Mouse (Mus musculus) ovary, adult 10 weeks (tissue): ENCODE data around the gene Olfr995. TPM values are rescaled to one million over a fixed set of nuclear protein-coding genes. Genes with fewer than 3 reads are reported as not detected.

Experiments used
- polyA plus RNA-seq: library from polyadenylated mRNA; stranded (reverse); fragments of 350-450 nt; fragmentation: Illumina TruSeq; extraction: RNeasy Lipid Tissue Mini Kit (QIAGEN cat#74804); gene quantifications from one replicate; pipeline ENCODE4 v1.2.3, GENCODE M21; 2014

The Olfr995 gene
- polyA plus RNA-seq, result not detected

DNA sequence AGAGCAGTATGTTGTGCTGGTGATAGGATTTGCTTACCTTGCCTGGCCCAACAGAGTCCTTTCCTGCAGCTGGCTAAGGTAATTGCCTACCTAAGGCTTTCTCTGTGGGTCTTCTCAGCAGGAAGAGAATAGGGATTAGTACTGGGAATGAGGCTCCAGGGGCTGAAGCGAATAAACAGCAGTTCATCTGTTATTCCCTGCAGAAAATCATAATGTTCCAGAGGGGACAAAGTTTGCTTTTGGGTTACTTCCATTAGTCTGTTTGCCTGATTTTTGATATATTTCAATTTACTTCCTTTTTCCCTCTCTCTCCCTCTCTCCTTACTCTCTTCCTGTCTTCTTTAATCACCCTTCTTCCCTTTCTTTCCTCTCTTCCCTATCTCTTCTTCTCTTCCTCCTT, at the start of gene Olfr995:
Gene Olfr995 (minus strand): TSS at position 101 of the 400 bp plus-strand sequence.

DNA sequence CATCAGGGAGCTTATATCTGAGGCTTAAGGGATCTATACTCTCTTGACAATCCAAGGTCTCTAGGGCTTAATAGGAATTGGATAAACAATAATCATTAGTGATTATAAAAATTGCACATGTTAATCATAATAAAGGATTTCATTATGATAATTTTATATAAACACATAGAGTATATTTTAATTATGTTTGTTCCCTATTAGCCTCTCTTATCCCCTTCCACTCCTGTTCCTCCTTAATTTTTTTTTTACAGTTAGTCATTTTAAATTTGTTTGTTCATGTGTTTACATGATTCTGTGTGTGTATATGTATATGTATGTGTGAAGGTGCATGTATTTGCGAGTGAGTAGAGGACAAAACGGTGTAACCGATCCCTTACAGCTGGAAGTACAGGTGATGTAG, 7.1 kb downstream of the Olfr995 start, which contains the start of gene Olfr994:
Gene Olfr994 (minus strand): TSS at position 101 of the 400 bp plus-strand sequence.

DNA sequence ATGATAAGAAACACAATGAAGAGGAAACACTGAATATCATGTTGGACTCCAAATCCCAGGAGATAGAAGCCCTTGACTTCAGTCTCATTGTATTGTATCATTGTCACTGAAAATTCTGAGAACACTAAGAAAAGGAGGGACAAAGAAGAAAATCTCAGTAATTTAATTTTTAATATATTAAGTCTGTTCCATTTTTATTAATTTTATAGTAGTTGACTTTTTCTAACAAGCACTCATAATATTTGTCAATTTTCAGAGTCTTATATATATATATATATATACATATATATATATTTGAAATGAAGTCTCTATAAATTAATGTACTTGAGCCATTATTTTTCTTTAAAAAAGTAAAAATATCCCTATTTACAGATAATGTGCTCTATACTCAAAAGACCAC, 28.7 kb downstream of the Olfr995 start, which contains the start of gene Olfr993:
Gene Olfr993 (minus strand): TSS at position 101 of the 400 bp plus-strand sequence.

GRCm38 (mm10) chr2:85409369-85409768, 34.1 kb downstream of the Olfr995 start, which contains the start of gene Olfr992:
Gene Olfr992, minus strand, starts transcription at chr2:85409469.

Other genes starting within 250 kb of the Olfr995 start
- 11.3 TPM for gene Lrrc55, start 246.4 kb downstream of the Olfr995 start, polyA plus RNA-seq
- not detected for gene Olfr987, start 104.3 kb downstream of the Olfr995 start, polyA plus RNA-seq
- gene Olfr988, start 80.4 kb downstream of the Olfr995 start, polyA plus RNA-seq, result not detected
- not detected for gene Olfr992, start 34.2 kb downstream of the Olfr995 start, polyA plus RNA-seq
- not detected for gene Olfr993, start 28.8 kb downstream of the Olfr995 start, polyA plus RNA-seq
- gene Olfr994, start 7.2 kb downstream of the Olfr995 start, polyA plus RNA-seq, result not detected
- 60.5 TPM for gene 4833423E24Rik, start 75.4 kb upstream of the Olfr995 start, polyA plus RNA-seq
- not detected for gene Olfr996, start 135.6 kb upstream of the Olfr995 start, polyA plus RNA-seq
- not detected for gene Olfr998, start 145.3 kb upstream of the Olfr995 start, polyA plus RNA-seq
- not detected for gene Olfr1000, start 168.3 kb upstream of the Olfr995 start, polyA plus RNA-seq
- not detected for gene Olfr1002, start 207.1 kb upstream of the Olfr995 start, polyA plus RNA-seq
- gene Olfr154, start 220.8 kb upstream of the Olfr995 start, polyA plus RNA-seq, result not detected
- gene Olfr1006, start 235.1 kb upstream of the Olfr995 start, polyA plus RNA-seq, result not detected
- gene Olfr1008, start 245.8 kb upstream of the Olfr995 start, polyA plus RNA-seq, result not detected